Mouse (Mus musculus) lung, adult 2 months (tissue): ENCODE measurements around the gene Syt8.

Experiments used
- CTCF ChIP-seq: fragments of 200-500 bp; IDR thresholded peaks from 2 replicates; pipeline ENCODE4 v1.5.1; 2011; ENCODE audit warnings: mild to moderate bottlenecking, low read length, control low read depth; ENCODE audit not compliant: insufficient read depth
- POLR2A ChIP-seq: fragments of 200-500 bp; IDR thresholded peaks from 2 replicates; pipeline ENCODE4 v1.6.1; 2011; ENCODE audit warnings: low read depth, mild to moderate bottlenecking, control low read depth, low read length, borderline replicate concordance; ENCODE audit errors: extremely low read depth

- TF ChIP-seq POLR2A (no peak), CTCF (no peak)
Observed at GRCm38 (mm10) chr7:142400750-142401142, 33.9 kb upstream of the Syt8 start.
